Comparison of ENCODE assay signal across 23 mouse cellular contexts in the genomic region with DNA sequence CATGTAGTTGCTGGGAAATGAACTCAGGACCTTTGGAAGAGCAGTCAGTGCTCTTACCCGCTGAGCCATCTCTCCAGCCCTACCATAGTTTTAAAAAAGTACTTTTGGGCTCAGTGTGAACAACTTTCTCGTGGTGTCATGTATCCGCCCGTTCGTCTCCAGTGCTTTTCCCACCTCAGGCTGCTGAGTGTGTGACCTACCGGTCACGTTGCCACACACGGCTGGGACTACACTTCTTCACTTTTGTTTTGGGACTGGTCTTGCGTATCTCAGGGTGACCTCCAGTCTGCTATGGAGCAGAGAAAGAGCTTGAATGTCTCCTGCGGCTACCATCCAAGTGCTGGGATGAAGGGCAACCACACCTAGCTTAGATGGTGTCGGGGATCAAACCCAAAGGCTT. TPM values are rescaled to one million over a fixed set of nuclear protein-coding genes. Genes with fewer than 3 reads are reported as not detected.
DNase-seq lines count a peak whose midpoint lies in the region; ATAC-seq and TF ChIP-seq lines count a peak whose summit lies in the region.
"Had no signal": no experiment of that assay in that cellular context is flagged by ENCODE, and none has a peak within 500 bp of the region (broad histone marks: within the 10 kb centered on the region; RNA-seq: fewer than 3 reads in every experiment).

No protein-coding gene starts in this region.

- no peak overlapping the region for H3K4me3 ChIP-seq in kidney, embryonic 14.5 days (ENCODE audit: low read length)
- H3K4me3 ChIP-seq in kidney, embryonic 15.5 days (replicated peaks): no peak overlapping the region
- H3K4me3 ChIP-seq in kidney, embryonic 16.5 days (ENCODE audit: low read length): no peak overlapping the region
- H3K4me3 ChIP-seq in kidney, adult 2 months (ENCODE audit: insufficient read depth, low read depth, low read length): no peak overlapping the region
- H3K4me3 ChIP-seq in kidney, postnatal 0 days (replicated peaks; ENCODE audit: low read depth, low read length): no peak overlapping the region

- TF ChIP-seq CTCF in kidney, adult 2 months (conservative IDR thresholded peaks at IDR 0.05; ENCODE audit: insufficient read depth, insufficient read length, low read depth, low read length): no peak
- TF ChIP-seq CTCF in kidney, postnatal 0 days (IDR thresholded peaks at IDR 0.05; ENCODE audit: low read depth): no peak

- ATAC-seq in kidney, embryonic 14.5 days (ENCODE audit: low FRiP score, low TSS enrichment): peak; percentile 89
- ATAC-seq in kidney, embryonic 15.5 days (replicated peaks; ENCODE audit: low FRiP score): peak; percentile 85
- ATAC-seq in kidney, embryonic 16.5 days (ENCODE audit: low FRiP score, low TSS enrichment): peak; percentile 69
- peak; percentile 66; the same call in 1 of the 2 replicates for ATAC-seq in kidney, postnatal 0 days (replicated peaks; ENCODE audit: low FRiP score, low read depth)
- ATAC-seq: activated CD4-positive, CD25-positive, alpha-beta regulatory T cell, adult 4 months; CD4-positive, CD25-positive, alpha-beta regulatory T cell, adult 4 months; Patski had no signal

- no peaks in the 10 kb centered on the region for H3K9me3 ChIP-seq in kidney, embryonic 14.5 days (ENCODE audit: control insufficient read depth, low read length)
- no peaks in the 10 kb centered on the region for H3K9me3 ChIP-seq in kidney, embryonic 15.5 days (replicated peaks)
- no peaks in the 10 kb centered on the region for H3K9me3 ChIP-seq in kidney, embryonic 16.5 days (ENCODE audit: low read length)
- H3K9me3 ChIP-seq in kidney, postnatal 0 days (replicated peaks; ENCODE audit: low read length): no peaks in the 10 kb centered on the region
- H3K9me3 ChIP-seq: G1E had no signal

- H3K4me2 ChIP-seq in kidney, embryonic 14.5 days (replicated peaks; ENCODE audit: low read depth, low read length): no peak overlapping the region
- H3K4me2 ChIP-seq in kidney, embryonic 15.5 days: no peak overlapping the region
- H3K4me2 ChIP-seq in kidney, embryonic 16.5 days (replicated peaks; ENCODE audit: low read depth, low read length): no peak overlapping the region
- H3K4me2 ChIP-seq in kidney, postnatal 0 days (ENCODE audit: low read length): no peak overlapping the region

- no peak for DNase-seq in kidney, adult 8-10 months
- DNase-seq in kidney, postnatal 14 days: no peak
- DNase-seq in kidney, adult 2 months: no peak
- DNase-seq in kidney, postnatal 0 days (ENCODE audit: low spot score): peak; percentile 62
- DNase-seq in kidney, postnatal 36 days: no peak
- DNase-seq: adrenal gland, adult 2 months; adrenal gland, adult 8-10 months; adrenal gland, postnatal 10 days; adrenal gland, postnatal 14 days; adrenal gland, postnatal 25 days; adrenal gland, postnatal 36 days; B cell, adult 2 months; cerebellum, adult 11 months; cerebellum, adult 11-12 months had no signal

- no peak overlapping the region for H3K9ac ChIP-seq in kidney, embryonic 14.5 days (ENCODE audit: low read depth, low read length)
- H3K9ac ChIP-seq in kidney, embryonic 15.5 days: no peak overlapping the region
- no peak overlapping the region for H3K9ac ChIP-seq in kidney, embryonic 16.5 days (replicated peaks; ENCODE audit: low read length)
- no peak overlapping the region for H3K9ac ChIP-seq in kidney, postnatal 0 days (ENCODE audit: low read depth, low read length)

- H3K36me3 ChIP-seq in kidney, embryonic 14.5 days (ENCODE audit: control insufficient read depth, insufficient read depth, low read length): no peaks in the 10 kb centered on the region
- H3K36me3 ChIP-seq in kidney, embryonic 15.5 days: no peaks in the 10 kb centered on the region
- H3K36me3 ChIP-seq in kidney, embryonic 16.5 days (ENCODE audit: insufficient read depth, low read length): no peaks in the 10 kb centered on the region
- H3K36me3 ChIP-seq in kidney, adult 2 months (ENCODE audit: control insufficient read depth, insufficient read depth, low read length): no peaks in the 10 kb centered on the region
- no peaks in the 10 kb centered on the region for H3K36me3 ChIP-seq in kidney, postnatal 0 days (ENCODE audit: insufficient read depth, low read length)
- H3K36me3 ChIP-seq: G1E had no signal

- TF ChIP-seq POLR2A in kidney, adult 2 months (IDR thresholded peaks at IDR 0.05; ENCODE audit: low read depth, low read length): no peak

- no peaks in the 10 kb centered on the region; the same call in 1 of the 2 replicates for H3K27me3 ChIP-seq in kidney, embryonic 14.5 days (ENCODE audit: control insufficient read depth, insufficient read depth, low read length)
- no peaks in the 10 kb centered on the region for H3K27me3 ChIP-seq in kidney, embryonic 15.5 days
- H3K27me3 ChIP-seq in kidney, embryonic 16.5 days (ENCODE audit: insufficient read depth, low read length): no peaks in the 10 kb centered on the region
- H3K27me3 ChIP-seq in kidney, adult 2 months (replicated peaks; ENCODE audit: control insufficient read depth, insufficient read depth, low read length): no peaks in the 10 kb centered on the region
- H3K27me3 ChIP-seq in kidney, postnatal 0 days (ENCODE audit: insufficient read depth, low read length): no peaks in the 10 kb centered on the region
- H3K27me3 ChIP-seq: Patski had no signal

- no peak overlapping the region for H3K27ac ChIP-seq in kidney, embryonic 14.5 days (ENCODE audit: low read depth, low read length)
- H3K27ac ChIP-seq in kidney, embryonic 15.5 days: no peak overlapping the region
- no peak overlapping the region for H3K27ac ChIP-seq in kidney, embryonic 16.5 days (ENCODE audit: low read length)
- no peak overlapping the region for H3K27ac ChIP-seq in kidney, adult 2 months (ENCODE audit: insufficient read depth, low read depth, low read length)
- H3K27ac ChIP-seq in kidney, postnatal 0 days: no peak overlapping the region

- H3K4me1 ChIP-seq in kidney, embryonic 14.5 days (ENCODE audit: control insufficient read depth, insufficient read depth, low read length): no peaks in the 10 kb centered on the region
- no peaks in the 10 kb centered on the region for H3K4me1 ChIP-seq in kidney, embryonic 15.5 days
- no peaks in the 10 kb centered on the region for H3K4me1 ChIP-seq in kidney, embryonic 16.5 days (ENCODE audit: insufficient read depth, low read length)
- no peaks in the 10 kb centered on the region for H3K4me1 ChIP-seq in kidney, adult 2 months (ENCODE audit: control insufficient read depth, insufficient read depth, low read length)
- no peaks in the 10 kb centered on the region for H3K4me1 ChIP-seq in kidney, postnatal 0 days (replicated peaks; ENCODE audit: insufficient read depth, low read length)

- 43% methylated on average over 11 of the region's 11 CpGs for WGBS in kidney, embryonic 14.5 days
- 52% methylated on average over 11 of the region's 11 CpGs for WGBS in kidney, embryonic 15.5 days
- 41% methylated on average over 11 of the region's 11 CpGs for whole genome bisulfite sequencing in kidney, embryonic 16.5 days
- 61% methylated on average over 11 of the region's 11 CpGs for WGBS in kidney, adult 2 months
- WGBS in kidney, postnatal 0 days: 43% methylated on average over 11 of the region's 11 CpGs

RNA-seq across cellular contexts. Expression of a gene that starts 20.6 kb away (rescaled TPM):
- 3.8 TPM in 2 replicates for polyA plus RNA-seq in kidney, embryonic 14.5 days (2014; fragmentation: Nextera tagmentation; extraction: Ambion mirVana)
- polyA plus RNA-seq in kidney, embryonic 15.5 days (2015; fragmentation: Nextera tagmentation; extraction: Ambion mirVana): 5.7 and 6.3 TPM in 2 replicates
- 6.8 and 7.2 TPM in 2 replicates for polyA plus RNA-seq in kidney, embryonic 16.5 days (2015; fragmentation: Nextera tagmentation; extraction: Ambion mirVana)
- polyA plus RNA-seq in kidney, adult 2 months (2012; rRNA removed): 1.5 TPM in 2 replicates
- 5.7 and 5.9 TPM in 2 replicates for polyA plus RNA-seq in kidney, postnatal 0 days (2015; fragmentation: Nextera tagmentation; extraction: Ambion mirVana)
- polyA plus RNA-seq: G1E had no signal

RNA-seq across cellular contexts. Expression of a gene that starts 51.2 kb away (rescaled TPM):
- polyA plus RNA-seq in kidney, embryonic 14.5 days (2014; fragmentation: Nextera tagmentation; extraction: Ambion mirVana): not detected in 2 replicates
- 0.17 TPM in 1 of 2 replicates, not detected in the other for polyA plus RNA-seq in kidney, embryonic 15.5 days (2015; fragmentation: Nextera tagmentation; extraction: Ambion mirVana)
- 0.09 TPM in 1 of 2 replicates, not detected in the other for polyA plus RNA-seq in kidney, embryonic 16.5 days (2015; fragmentation: Nextera tagmentation; extraction: Ambion mirVana)
- 0.04 TPM in 1 of 2 replicates, not detected in the other for polyA plus RNA-seq in kidney, adult 2 months (2012; rRNA removed)
- 0.08 TPM in 1 of 2 replicates, not detected in the other for polyA plus RNA-seq in kidney, postnatal 0 days (2015; fragmentation: Nextera tagmentation; extraction: Ambion mirVana)
- polyA plus RNA-seq: activated CD4-positive, CD25-positive, alpha-beta regulatory T cell, adult 4 months; adrenal gland, adult 2 months; brain, embryonic 14.5 days; C2C12; CD4-positive, CD25-positive, alpha-beta regulatory T cell, adult 4 months; G1E had no signal

RNA-seq across cellular contexts. Expression of a gene that starts 58.2 kb away (rescaled TPM):
- polyA plus RNA-seq in kidney, embryonic 14.5 days (2014; fragmentation: Nextera tagmentation; extraction: Ambion mirVana): 48.9 and 56.6 TPM in 2 replicates
- polyA plus RNA-seq in kidney, embryonic 15.5 days (2015; fragmentation: Nextera tagmentation; extraction: Ambion mirVana): 42.5 and 46.8 TPM in 2 replicates
- 42.3 and 42.7 TPM in 2 replicates for polyA plus RNA-seq in kidney, embryonic 16.5 days (2015; fragmentation: Nextera tagmentation; extraction: Ambion mirVana)
- polyA plus RNA-seq in kidney, adult 2 months (2012; rRNA removed): 15.8 and 16.5 TPM in 2 replicates
- 45.2 and 46.7 TPM in 2 replicates for polyA plus RNA-seq in kidney, postnatal 0 days (2015; fragmentation: Nextera tagmentation; extraction: Ambion mirVana)
